Comparison of ENCODE assay signal across 22 mouse cellular contexts in the genomic region with DNA sequence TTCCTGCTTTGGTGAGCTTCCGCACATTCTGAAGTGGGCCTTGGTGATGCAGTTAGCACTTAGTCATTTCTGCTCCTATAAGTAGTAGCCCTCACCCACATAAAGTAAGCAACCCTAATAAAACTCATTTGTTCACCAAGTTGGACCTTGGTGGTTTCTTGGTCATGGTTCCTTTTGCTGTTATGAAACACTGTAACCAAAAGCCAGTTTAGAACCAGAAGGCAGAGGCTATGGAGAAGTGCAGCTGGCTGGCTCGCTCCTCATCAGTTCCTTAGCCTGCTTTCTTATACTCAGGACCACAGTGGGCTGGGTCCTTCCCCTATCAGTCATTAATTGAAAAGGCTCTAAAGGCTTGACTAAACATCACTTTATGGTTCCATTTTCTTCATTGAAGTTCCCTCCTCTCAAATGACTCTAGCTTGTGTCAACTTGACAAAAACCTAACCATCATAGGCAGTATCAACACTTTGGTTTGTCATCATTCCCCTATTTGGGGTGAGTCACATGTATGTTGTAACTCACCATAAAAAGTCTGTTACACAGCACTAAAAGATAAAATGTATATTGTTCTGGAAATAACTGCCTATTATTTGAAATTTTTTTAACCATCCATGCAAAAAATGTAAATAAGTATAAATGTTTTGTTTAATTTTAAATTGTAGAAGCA. TPM values are rescaled to one million over a fixed set of nuclear protein-coding genes. Genes with fewer than 3 reads are reported as not detected.
DNase-seq lines count a peak whose midpoint lies in the region; ATAC-seq and TF ChIP-seq lines count a peak whose summit lies in the region.
"Had no signal": no experiment of that assay in that cellular context is flagged by ENCODE, and none has a peak within 500 bp of the region (broad histone marks: within the 10 kb centered on the region; RNA-seq: fewer than 3 reads in every experiment).

No protein-coding gene starts in this region.

- TF ChIP-seq POLR2A in kidney, adult 2 months (IDR thresholded peaks at IDR 0.05; ENCODE audit: low read depth, low read length): no peak

- H3K4me3 ChIP-seq in kidney, adult 2 months (ENCODE audit: insufficient read depth, low read depth, low read length): no peak overlapping the region
- no peak overlapping the region for H3K4me3 ChIP-seq in layer of hippocampus, adult 2 months
- no peak overlapping the region for H3K4me3 ChIP-seq in forebrain, postnatal 0 days (ENCODE audit: low read depth, low read length)
- H3K4me3 ChIP-seq: embryonic facial prominence, embryonic 12.5 days; embryonic facial prominence, embryonic 15.5 days; heart, adult 2 months; heart, embryonic 10.5 days; hindbrain, embryonic 12.5 days; hindbrain, embryonic 15.5 days had no signal

- no peak overlapping the region for H3K4me2 ChIP-seq in forebrain, postnatal 0 days (ENCODE audit: low read depth)
- H3K4me2 ChIP-seq: embryonic facial prominence, embryonic 12.5 days; embryonic facial prominence, embryonic 15.5 days; hindbrain, embryonic 12.5 days; hindbrain, embryonic 15.5 days had no signal

- no peak for TF ChIP-seq CTCF in kidney, adult 2 months (conservative IDR thresholded peaks at IDR 0.05; ENCODE audit: insufficient read depth, insufficient read length, low read depth, low read length)
- no peak for TF ChIP-seq CTCF in layer of hippocampus, adult 2 months (conservative IDR thresholded peaks at IDR 0.05)
- no peak for TF ChIP-seq CTCF in forebrain, postnatal 0 days (IDR thresholded peaks at IDR 0.05; ENCODE audit: low read depth)

- H3K9ac ChIP-seq in forebrain, postnatal 0 days: no peak overlapping the region
- H3K9ac ChIP-seq: embryonic facial prominence, embryonic 12.5 days; embryonic facial prominence, embryonic 15.5 days; hindbrain, embryonic 12.5 days; hindbrain, embryonic 15.5 days had no signal

- peak; percentile 91 for ATAC-seq in granulocyte monocyte progenitor cell, adult 5-6 weeks (replicated peaks; ENCODE audit: poor library complexity, severe bottlenecking)
- ATAC-seq in megakaryocyte progenitor cell, adult 5-6 weeks (replicated peaks; ENCODE audit: poor library complexity): peak; percentile 85
- ATAC-seq in forebrain, postnatal 0 days: no peak
- ATAC-seq: forebrain, embryonic 14.5 days had no signal

- no peaks in the 10 kb centered on the region for H3K9me3 ChIP-seq in forebrain, postnatal 0 days (ENCODE audit: low read length)
- H3K9me3 ChIP-seq: embryonic facial prominence, embryonic 12.5 days; embryonic facial prominence, embryonic 15.5 days; G1E; heart, embryonic 10.5 days; hindbrain, embryonic 12.5 days; hindbrain, embryonic 15.5 days had no signal

- 97% methylated on average over 2 of the region's 2 CpGs for WGBS in kidney, adult 2 months
- WGBS in forebrain, postnatal 0 days: 90% methylated on average over 2 of the region's 2 CpGs

- no peaks in the 10 kb centered on the region for H3K36me3 ChIP-seq in kidney, adult 2 months (ENCODE audit: control insufficient read depth, insufficient read depth, low read length)
- H3K36me3 ChIP-seq in forebrain, postnatal 0 days (ENCODE audit: insufficient read depth): no peaks in the 10 kb centered on the region
- H3K36me3 ChIP-seq: embryonic facial prominence, embryonic 12.5 days; embryonic facial prominence, embryonic 15.5 days; G1E; heart, embryonic 10.5 days; hindbrain, embryonic 12.5 days; hindbrain, embryonic 15.5 days had no signal

- H3K27me3 ChIP-seq in kidney, adult 2 months (replicated peaks; ENCODE audit: control insufficient read depth, insufficient read depth, low read length): no peaks in the 10 kb centered on the region; the same call in 1 of the 2 replicates
- H3K27me3 ChIP-seq in forebrain, postnatal 0 days (ENCODE audit: insufficient read depth, low read length): no peaks in the 10 kb centered on the region
- H3K27me3 ChIP-seq: CH12.LX; embryonic facial prominence, embryonic 12.5 days; embryonic facial prominence, embryonic 15.5 days; hindbrain, embryonic 12.5 days; hindbrain, embryonic 15.5 days had no signal

- H3K27ac ChIP-seq in kidney, adult 2 months (ENCODE audit: insufficient read depth, low read depth, low read length): no peak overlapping the region
- H3K27ac ChIP-seq in layer of hippocampus, adult 2 months: no peak overlapping the region
- no peak overlapping the region for H3K27ac ChIP-seq in forebrain, postnatal 0 days (ENCODE audit: low read depth, low read length)
- H3K27ac ChIP-seq: embryonic facial prominence, embryonic 12.5 days; embryonic facial prominence, embryonic 15.5 days; heart, adult 2 months; heart, embryonic 10.5 days; hindbrain, embryonic 12.5 days; hindbrain, embryonic 15.5 days had no signal

- DNase-seq in NIH3T3 (ENCODE audit: low read depth): peak; percentile 39
- DNase-seq in kidney, adult 2 months: no peak
- DNase-seq in layer of hippocampus, adult 2 months (ENCODE audit: low spot score in 2 of 2): no peak
- no peak for DNase-seq in forebrain, postnatal 0 days
- DNase-seq: adrenal gland, adult 2 months; adrenal gland, postnatal 14 days; B cell, adult 2 months; cerebellum, adult 18-20 months; cerebellum, adult 9-10 months; cerebellum, postnatal 14 days; gastrocnemius, postnatal 25 days; heart, adult 2 months had no signal

- H3K4me1 ChIP-seq in kidney, adult 2 months (ENCODE audit: control insufficient read depth, insufficient read depth, low read length): no peaks in the 10 kb centered on the region
- no peaks in the 10 kb centered on the region for H3K4me1 ChIP-seq in forebrain, postnatal 0 days (ENCODE audit: insufficient read depth)
- H3K4me1 ChIP-seq: embryonic facial prominence, embryonic 12.5 days; embryonic facial prominence, embryonic 15.5 days; heart, embryonic 10.5 days; hindbrain, embryonic 12.5 days; hindbrain, embryonic 15.5 days had no signal

RNA-seq across cellular contexts. Expression of a gene that starts 6.3 kb away (rescaled TPM):
- 8.2 and 11.1 TPM in 2 replicates for total RNA-seq in granulocyte monocyte progenitor cell, adult 5-6 weeks (2014; fragmentation: Nextera tagmentation)
- total RNA-seq in granulocyte monocyte progenitor cell, adult 5-6 weeks (2017): 5.3 and 12.2 TPM in 2 replicates
- 11.4 and 11.5 TPM in 2 replicates for total RNA-seq in megakaryocyte progenitor cell, adult 5-6 weeks (2015)
- total RNA-seq in megakaryocyte progenitor cell, adult 5-6 weeks (2017): 8.2 and 9.3 TPM in 2 replicates
- 2.8 and 3.5 TPM in 2 replicates for polyA plus RNA-seq in kidney, adult 2 months (2012; rRNA removed)
- 10 to 100 TPM; 21.5 to 22.4 TPM for total RNA-seq in layer of hippocampus, adult 2 months (2021)
- total RNA-seq in forebrain, postnatal 0 days (2014; rRNA removed): 37.2 and 38.9 TPM in 2 replicates
- 7.0 and 11.8 TPM in 2 replicates for polyA plus RNA-seq in forebrain, postnatal 0 days (2015; fragmentation: Nextera tagmentation; extraction: Ambion mirVana)
